ENCODE assay signal across 8 mouse cellular contexts in the genomic region with DNA sequence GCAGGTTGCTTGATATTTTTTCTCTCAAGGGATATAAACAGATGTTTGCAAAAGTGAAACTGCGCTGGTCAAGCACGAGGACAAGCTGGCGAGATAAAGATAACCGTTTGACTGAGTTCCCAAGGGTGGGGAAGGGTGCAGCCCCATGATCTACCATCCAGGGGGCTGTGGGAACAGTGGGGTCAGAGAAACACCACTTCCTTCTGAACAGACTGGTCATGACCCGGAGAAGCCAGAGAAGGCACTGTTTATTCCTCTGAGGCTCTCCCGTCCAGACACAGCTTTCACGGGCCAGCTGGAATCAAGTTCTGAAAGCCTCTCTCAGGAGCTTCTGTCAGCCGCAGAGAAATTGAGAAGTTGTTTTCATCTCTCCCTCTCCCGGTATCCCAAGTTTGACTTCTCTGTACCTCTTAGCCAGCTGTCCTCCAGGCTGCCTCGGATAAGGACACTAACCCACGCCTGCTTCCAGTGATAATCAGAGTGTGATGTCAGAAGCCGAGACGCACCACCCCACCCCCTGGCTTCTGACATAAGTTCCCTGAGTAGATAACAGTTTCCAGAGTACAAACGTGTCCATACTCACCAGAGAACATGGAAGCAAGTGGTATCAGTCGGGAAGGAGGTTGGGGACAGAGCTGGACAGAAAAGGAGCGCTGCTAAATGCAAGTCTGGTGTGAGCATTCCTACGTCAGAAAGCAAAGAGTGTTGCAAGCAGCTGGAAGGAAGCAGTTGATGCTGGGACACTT. TPM values are rescaled to one million over a fixed set of nuclear protein-coding genes. Genes with fewer than 3 reads are reported as not detected.
DNase-seq lines count a peak whose midpoint lies in the region; ATAC-seq lines count a peak whose summit lies in the region.

A gene (minus strand): TSS at position 722 of the 746 bp plus-strand sequence.

- H3K36me3 ChIP-seq in limb, embryonic 10.5 days: no peaks in the 10 kb centered on the region
- H3K36me3 ChIP-seq in stomach, embryonic 15.5 days: no peaks in the 10 kb centered on the region

- ATAC-seq in activated CD4-positive, CD25-positive, alpha-beta regulatory T cell, adult 4 months: peak; percentile 42
- peak; percentile 93 for ATAC-seq in stomach, embryonic 15.5 days (ENCODE audit: insufficient read depth, low FRiP score, low read depth)

- peak within 1 kb of the TSS; percentile 56; the same call in 1 of the 2 replicates for H3K27ac ChIP-seq in limb, embryonic 10.5 days
- H3K27ac ChIP-seq in stomach, embryonic 15.5 days: peak within 1 kb of the TSS; percentile 59; the same call in 1 of the 2 replicates

- no peaks in the 10 kb centered on the region for H3K27me3 ChIP-seq in limb, embryonic 10.5 days (ENCODE audit: low read depth, poor library complexity, severe bottlenecking)
- no peaks in the 10 kb centered on the region for H3K27me3 ChIP-seq in stomach, embryonic 15.5 days (replicated peaks)

- no peaks in the 10 kb centered on the region for H3K9me3 ChIP-seq in limb, embryonic 10.5 days (replicated peaks)
- no peaks in the 10 kb centered on the region for H3K9me3 ChIP-seq in stomach, embryonic 15.5 days

- H3K4me1 ChIP-seq in limb, embryonic 10.5 days: peaks cover 25% of the 10 kb centered on the region
- H3K4me1 ChIP-seq in stomach, embryonic 15.5 days: peaks cover 16% of the 10 kb centered on the region

- intact Hi-C loops in heart, postnatal 25 days (cut with DNase I): loop anchor here (5.0 kb wide), 2 partner anchors 60 to 175 kb away; a partner anchor contains a TSS

- H3K9ac ChIP-seq in stomach, embryonic 15.5 days: peak within 1 kb of the TSS; percentile 27; the same call in 1 of the 2 replicates

- peak within 1 kb of the TSS; percentile 83 for H3K4me2 ChIP-seq in stomach, embryonic 15.5 days

- WGBS in limb, embryonic 10.5 days: 37% methylated on average over 17 of the region's 17 CpGs
- WGBS in stomach, embryonic 15.5 days: 7% methylated on average over 17 of the region's 17 CpGs

- H3K4me3 ChIP-seq in limb, embryonic 10.5 days: peak within 1 kb of the TSS; percentile 32
- H3K4me3 ChIP-seq in stomach, embryonic 15.5 days (replicated peaks): peak within 1 kb of the TSS; percentile 45

- DNase-seq in A20 (ENCODE audit: low read depth, low spot score): peak; percentile 55
- DNase-seq in fibroblast of lung, adult 2 months (ENCODE audit: low read depth): peak; percentile 41
- DNase-seq in heart, postnatal 25 days (ENCODE audit: low spot score): peak; percentile 58
- DNase-seq in limb, embryonic 10.5 days (ENCODE audit: low spot score): peak; percentile 40
- DNase-seq in mesoderm, embryonic 11.5 days (ENCODE audit: low read depth, low spot score): peak; percentile 25
- no peak for DNase-seq in thymus, adult 18-20 months

RNA-seq across cellular contexts. Expression of the gene that starts here (rescaled TPM):
- 10 to 100 TPM; 17.6 to 21.9 TPM for polyA plus RNA-seq in activated CD4-positive, CD25-positive, alpha-beta regulatory T cell, adult 4 months (2017; shearing (Covaris generic))
- total RNA-seq in heart, postnatal 25 days (2021): 10 to 100 TPM in 1 of 2 experiments, 1 to 10 TPM in 1; 8.2 to 10.4 TPM
- 0.41 and 0.54 TPM in 2 replicates for polyA plus RNA-seq in limb, embryonic 10.5 days (2016; fragmentation: Nextera tagmentation; extraction: Ambion mirVana)
- polyA plus RNA-seq in stomach, embryonic 15.5 days (2015; fragmentation: Nextera tagmentation; extraction: Ambion mirVana): 2.5 TPM in 2 replicates

Comparison
In these comparisons a context has a peak if more than half of its experiments do, and no peak if none do; other contexts are left out.
1. Peak in DNase-seq, H3K4me3 ChIP-seq and H3K27ac ChIP-seq in limb, embryonic 10.5 days; RNA of the gene not detected or under 1 TPM.
2. DNase-seq: peak in A20 (single experiment), fibroblast of lung, adult 2 months (single experiment), heart, postnatal 25 days (single experiment) and mesoderm, embryonic 11.5 days (single experiment); none in thymus, adult 18-20 months (0 of 2).